Mouse (Mus musculus) G1E (cell line): ENCODE data around the gene Art3. TPM values are rescaled to one million over a fixed set of nuclear protein-coding genes. Genes with fewer than 3 reads are reported as not detected.
A peak's percentile ranks its signal among the peaks of the same experiment; 100 is the strongest.

ENCODE experiments used
- ATAC-seq: 2 replicates; pipeline ENCODE4 v1.8.0; 2016; ENCODE audit warnings: mild to moderate bottlenecking; ENCODE audit not compliant: insufficient number of reproducible peaks, poor library complexity, low FRiP score, severe bottlenecking; ENCODE audit errors: extremely low read depth
- DNase-seq: peaks from one replicate; pipeline ENCODE4 v3.0.0; 2012; ENCODE audit warnings: low spot score
- H3K27me3 ChIP-seq: 2 replicates; pipeline ENCODE4 v1.6.1; 2012; ENCODE audit warnings: mild to moderate bottlenecking, low read length, inconsistent platforms; ENCODE audit not compliant: insufficient read depth
- H3K36me3 ChIP-seq: replicated peaks from 2 replicates; pipeline ENCODE3; 2012; ENCODE audit warnings: mild to moderate bottlenecking, inconsistent platforms
- H3K4me1 ChIP-seq: 2 replicates; pipeline ENCODE4 v1.6.1; 2012; ENCODE audit warnings: low read depth, low read length, inconsistent platforms, mixed read lengths; ENCODE audit not compliant: insufficient read depth
- H3K4me3 ChIP-seq: 2 replicates; pipeline ENCODE4 v1.5.1; 2012; ENCODE audit warnings: low read depth, mild to moderate bottlenecking, inconsistent platforms, low read length, moderate library complexity, mixed read lengths
- H3K9me3 ChIP-seq: replicated peaks from 2 replicates; pipeline ENCODE4 v1.6.1; 2012; ENCODE audit warnings: inconsistent platforms
- CTCF ChIP-seq: IDR thresholded peaks from 2 replicates; pipeline ENCODE4 v1.5.1; 2012; ENCODE audit warnings: low read depth, low read length, inconsistent platforms, mixed read lengths
- GATA1 ChIP-seq: IDR thresholded peaks from 2 replicates; pipeline ENCODE4 v1.6.1; 2012; ENCODE audit warnings: borderline replicate concordance, low read length, inconsistent platforms, mixed read lengths
- GATA2 ChIP-seq: IDR thresholded peaks from 2 replicates; pipeline ENCODE4 v1.6.1; 2012; ENCODE audit warnings: low read depth, low read length, inconsistent platforms, borderline replicate concordance
- POLR2AphosphoS5 ChIP-seq: IDR thresholded peaks from 2 replicates; pipeline ENCODE4 v1.6.1; 2012; ENCODE audit warnings: low read depth, low read length, inconsistent platforms; ENCODE audit not compliant: insufficient replicate concordance
- TAL1 ChIP-seq: conservative IDR thresholded peaks from 2 replicates; pipeline ENCODE4 v1.6.1; 2012; ENCODE audit warnings: low read depth, low read length, inconsistent platforms, mixed read lengths
- polyA plus RNA-seq: library from polyadenylated mRNA; stranded (reverse); fragments of >175 nt; gene quantifications from 2 replicates; pipeline ENCODE4 v1.2.3, GENCODE M21; 2012
- total RNA-seq, 2 experiments: library from RNA; stranded (forward) in 1 of 2; stranded (reverse) in 1 of 2; fragments of 200-1000 nt in 1 of 2; fragments of >200 nt in 1 of 2; fragmentation: Nextera tagmentation in 1 of 2; gene quantifications; 2 replicates each; pipeline ENCODE4 v1.2.3; 2014 to 2017

Art3 gene
- not detected in 2 replicates for total RNA-seq (2014; fragmentation: Nextera tagmentation)
- 0.22 TPM in 1 of 2 replicates, not detected in the other for total RNA-seq (2017)
- not detected in 2 replicates for polyA plus RNA-seq

DNA sequence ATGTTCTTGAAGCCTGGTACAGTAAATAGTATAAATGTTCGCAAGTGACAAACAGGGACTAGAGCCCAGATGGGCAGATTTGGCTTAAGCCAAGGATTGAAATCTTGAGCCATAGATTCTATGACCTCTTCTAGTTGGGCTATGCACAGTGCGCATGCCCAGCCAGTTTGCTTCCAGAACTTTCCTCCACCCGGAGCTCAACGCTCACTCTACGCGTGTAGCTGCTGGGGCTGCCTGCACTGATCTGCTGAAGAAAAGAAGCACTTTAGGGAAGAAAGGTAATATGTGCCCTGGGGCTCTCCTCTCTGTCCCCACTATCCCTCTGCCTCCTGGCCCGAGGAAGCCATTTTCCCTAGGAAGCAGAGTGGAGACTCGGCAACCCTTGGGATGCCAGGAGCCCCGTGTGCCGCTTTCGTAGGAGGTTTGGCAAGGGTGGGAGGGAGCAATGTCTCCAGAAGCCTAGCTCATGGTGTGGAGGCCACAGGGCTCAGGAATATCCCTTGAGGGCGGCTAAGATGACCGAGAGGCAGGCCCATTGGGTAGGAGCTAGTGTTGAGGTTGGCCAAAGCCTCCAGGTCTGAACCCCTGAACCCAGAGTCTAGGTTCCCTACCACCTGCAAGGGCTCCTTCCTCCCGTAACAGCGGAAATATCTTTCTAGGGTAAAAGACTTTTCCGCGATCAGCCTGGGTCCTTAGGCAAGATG is at the start of gene Art3:
Gene Art3 (plus strand): TSS at position 193 of the 704 bp plus-strand sequence.
- no peaks in the 10 kb centered on the region for H3K9me3 ChIP-seq
- H3K27me3 ChIP-seq, result peaks cover 32% of the 10 kb centered on the region
- DNase-seq (no peak), ATAC-seq (no peak)
- H3K4me1 ChIP-seq, result peaks cover 11% of the 10 kb centered on the region
- no peaks in the 10 kb centered on the region for H3K36me3 ChIP-seq
- no peak within 1 kb of the TSS for H3K4me3 ChIP-seq
- no peak for TF ChIP-seq GATA1
- TF ChIP-seq POLR2AphosphoS5, result no peak
- TF ChIP-seq GATA2, result no peak
- TF ChIP-seq TAL1, result no peak
- TF ChIP-seq CTCF, result no peak

- no peak for DNase-seq
Measured at GRCm38 (mm10) chr5:92282571-92282970, 49.1 kb upstream of the Art3 start.

DNA sequence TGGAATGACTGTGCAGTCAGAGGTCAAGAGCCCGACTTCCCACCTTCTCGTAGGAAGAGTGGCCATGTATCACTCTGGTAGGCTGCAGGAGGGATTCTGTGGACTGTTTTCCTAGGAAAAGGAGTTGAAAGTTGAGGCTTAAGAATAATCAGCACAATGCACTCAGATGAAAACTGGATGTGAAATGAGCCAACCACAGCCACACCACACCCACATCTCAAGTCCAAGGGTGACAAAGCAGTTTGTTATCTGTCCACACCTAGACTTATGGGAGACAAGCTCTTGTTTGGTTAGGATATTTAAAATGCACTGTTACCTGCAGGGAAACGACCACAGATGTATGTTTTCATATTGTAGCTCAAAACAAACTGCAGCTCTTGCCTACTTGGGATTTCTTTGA is 48.5 kb upstream of the Art3 start:
- DNase-seq (peak; percentile 59), ATAC-seq (peak; percentile 62)
- H3K4me3 ChIP-seq, result peak overlapping the region; percentile 41; the same call in 1 of the 2 replicates
- peaks cover 57% of the 10 kb centered on the region for H3K36me3 ChIP-seq
- H3K4me1 ChIP-seq, result peaks cover 69% of the 10 kb centered on the region
- H3K9me3 ChIP-seq, result no peaks in the 10 kb centered on the region
- no peaks in the 10 kb centered on the region for H3K27me3 ChIP-seq
- TF ChIP-seq POLR2AphosphoS5 (no peak), GATA2 (no peak), TAL1 (peak; percentile 33; the same call in 1 of the 2 replicates), GATA1 (no peak), CTCF (no peak)

More at GRCm38 (mm10) chr5:92282571-92282970, 49.1 kb upstream of the Art3 start:
- no peaks in the 10 kb centered on the region for H3K9me3 ChIP-seq
- peaks cover 52% of the 10 kb centered on the region for H3K36me3 ChIP-seq
- TF ChIP-seq TAL1 (no peak), GATA2 (no peak), POLR2AphosphoS5 (no peak), GATA1 (no peak), CTCF (no peak)
- H3K27me3 ChIP-seq, result no peaks in the 10 kb centered on the region
- H3K4me1 ChIP-seq, result peaks cover 70% of the 10 kb centered on the region
- no peak for ATAC-seq
- H3K4me3 ChIP-seq, result peak overlapping the region; percentile 41; the same call in 1 of the 2 replicates

GRCm38 (mm10) chr5:92287840-92288239 is 43.8 kb upstream of the Art3 start:
- ATAC-seq, result peak; percentile 77
- TF ChIP-seq GATA1 (no peak), TAL1 (peak; percentile 28; the same call in 1 of the 2 replicates)
- Histone ChIP-seq H3K36me3 (peaks cover 90% of the 10 kb centered on the region), H3K4me1 (peaks cover 52% of the 10 kb centered on the region), H3K9me3 (no peaks in the 10 kb centered on the region), H3K4me3 (peak overlapping the region; percentile 7; the same call in 1 of the 2 replicates), H3K27me3 (no peaks in the 10 kb centered on the region)
- DNase-seq, result no peak

DNA sequence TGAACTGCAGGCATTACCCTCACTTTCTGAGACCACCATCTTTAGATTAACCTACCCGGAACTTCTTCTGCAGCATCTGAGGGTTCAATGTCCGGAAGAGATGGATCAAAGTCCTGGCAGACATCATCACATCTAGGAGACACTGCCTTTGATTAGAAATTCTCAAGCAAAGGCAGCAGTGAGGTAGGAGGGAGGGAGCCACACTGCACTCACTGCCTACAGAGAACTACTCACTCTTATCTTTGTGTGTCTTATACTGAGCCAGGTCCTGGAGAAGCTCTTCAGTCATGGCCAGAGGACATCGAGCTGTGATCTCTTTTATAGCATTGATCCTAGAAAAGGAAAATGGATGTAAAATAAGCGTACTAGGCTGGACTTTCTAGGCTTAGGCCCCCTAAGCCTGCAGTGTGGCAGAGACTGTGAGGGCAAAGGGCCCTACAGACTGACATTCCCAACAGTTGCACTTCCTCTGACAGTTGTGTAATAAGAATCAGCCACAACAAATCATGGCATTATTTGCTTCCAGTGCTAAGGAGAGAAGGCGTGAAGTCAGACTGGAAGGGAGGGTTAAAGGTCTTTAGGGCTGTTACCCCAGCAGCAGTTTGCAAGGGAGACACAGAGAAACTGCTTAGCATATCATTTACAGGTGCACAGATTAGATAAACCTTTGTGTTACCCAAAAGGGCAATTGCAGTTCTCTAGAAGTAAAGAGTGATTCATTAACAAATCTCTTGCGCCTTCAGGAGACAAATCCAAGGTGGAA is 39.8 kb upstream of the Art3 start:
- Histone ChIP-seq H3K4me3 (no peak overlapping the region), H3K27me3 (no peaks in the 10 kb centered on the region), H3K9me3 (no peaks in the 10 kb centered on the region), H3K36me3 (peaks cover 96% of the 10 kb centered on the region), H3K4me1 (peaks cover 24% of the 10 kb centered on the region)
- TF ChIP-seq TAL1 (no peak), GATA1 (no peak), CTCF (no peak), POLR2AphosphoS5 (no peak), GATA2 (no peak)
- DNase-seq, result no peak
- ATAC-seq, result no peak

DNA sequence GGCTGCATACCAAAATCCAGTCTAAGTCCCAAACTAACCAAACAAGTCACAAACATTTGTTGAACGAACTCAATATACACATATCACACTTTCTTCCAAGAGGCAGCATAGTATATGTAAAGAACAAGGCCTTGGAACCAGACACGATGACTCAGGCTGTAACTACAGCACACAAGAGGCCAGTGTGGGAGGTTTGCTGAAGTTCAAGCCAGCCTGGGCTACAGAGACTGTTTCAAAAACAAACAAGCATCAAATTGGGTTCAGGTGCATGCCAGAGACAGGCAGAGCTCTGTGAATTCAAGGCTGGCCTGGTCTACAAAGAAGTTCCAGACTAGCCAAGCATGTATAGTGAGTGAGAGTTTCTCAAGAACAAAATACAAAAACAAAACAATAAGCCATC is 37.1 kb upstream of the Art3 start:
- ATAC-seq, result no peak
- no peak for TF ChIP-seq TAL1
- TF ChIP-seq POLR2AphosphoS5, result no peak
- no peak for TF ChIP-seq CTCF
- TF ChIP-seq GATA2, result no peak
- no peak for TF ChIP-seq GATA1
- Histone ChIP-seq H3K27me3 (no peaks in the 10 kb centered on the region), H3K4me3 (no peak overlapping the region), H3K4me1 (peaks cover 9% of the 10 kb centered on the region), H3K9me3 (no peaks in the 10 kb centered on the region), H3K36me3 (peaks cover 97% of the 10 kb centered on the region)
- no peak for DNase-seq
